Mouse (Mus musculus) embryonic facial prominence, embryonic 14.5 days (tissue): ENCODE measurements around the gene Echdc3. TPM values are rescaled to one million over a fixed set of nuclear protein-coding genes. Genes with fewer than 3 reads are reported as not detected.

Experiments
- ATAC-seq: fragments of 200-750 bp; cut with Nextera tagmentation; 2 replicates; pipeline ENCODE4 v1.8.0; 2017; ENCODE audit warnings: low read depth, moderate number of reproducible peaks, moderate TSS enrichment
- DNase-seq: peaks from one replicate; pipeline ENCODE4 v3.0.0-alpha.2; 2015; ENCODE audit warnings: low spot score
- H3K27ac ChIP-seq: fragments of 300-500 bp; sonication (generic); replicated peaks from 2 replicates; pipeline ENCODE4 v1.5.1; 2014; ENCODE audit warnings: low read depth, mild to moderate bottlenecking, low read length, moderate library complexity
- H3K27me3 ChIP-seq: fragments of 300-500 bp; sonication (generic); replicated peaks from 2 replicates; pipeline ENCODE4 v1.6.1; 2014; ENCODE audit warnings: low read length; ENCODE audit not compliant: control insufficient read depth, insufficient read depth
- H3K36me3 ChIP-seq: fragments of 300-500 bp; sonication (generic); 2 replicates; pipeline ENCODE4 v1.6.1; 2014; ENCODE audit warnings: low read length, mixed read lengths; ENCODE audit not compliant: control insufficient read depth, insufficient read depth
- H3K4me1 ChIP-seq: fragments of 300-500 bp; sonication (generic); 2 replicates; pipeline ENCODE4 v1.6.1; 2014; ENCODE audit warnings: antibody characterized with exemption, low read length; ENCODE audit not compliant: control insufficient read depth, insufficient read depth
- H3K4me2 ChIP-seq: fragments of 300-500 bp; sonication (generic); 2 replicates; pipeline ENCODE4 v1.6.1; 2014; ENCODE audit warnings: low read depth, mild to moderate bottlenecking, low read length, moderate library complexity, mixed read lengths
- H3K4me3 ChIP-seq: fragments of 300-500 bp; sonication (generic); 2 replicates; pipeline ENCODE4 v1.5.1; 2014; ENCODE audit warnings: low read depth, mild to moderate bottlenecking, low read length
- H3K9ac ChIP-seq: fragments of 300-500 bp; sonication (generic); 2 replicates; pipeline ENCODE4 v1.6.1; 2014; ENCODE audit warnings: low read depth, mild to moderate bottlenecking, low read length, moderate library complexity, mixed read lengths
- H3K9me3 ChIP-seq: fragments of 300-500 bp; sonication (generic); 2 replicates; pipeline ENCODE4 v1.6.1; 2016; ENCODE audit warnings: low read length; ENCODE audit not compliant: control insufficient read depth
- WGBS: fragments of 180-500 bp; shearing (Covaris S2); extraction: QIAGEN DNeasy Blood & Tissue Kit; methylation state at CpG from one replicate; pipeline ENCODE4 v1.1.7; 2014; 5-methylcytosine and 5-hydroxymethylcytosine counted together
- polyA plus RNA-seq: library from polyadenylated mRNA; unstranded; fragments of >200 nt; fragmentation: Nextera tagmentation; extraction: Ambion mirVana; gene quantifications from 2 replicates; pipeline ENCODE4 v1.2.1, GENCODE M21; 2014

Echdc3 gene
- polyA plus RNA-seq, 1 experiment from 2014 or later = 3.5 TPM

GRCm38 (mm10) chr2:6255402-6255988 lies 42.7 kb upstream of the Echdc3 start:
- H3K4me1 ChIP-seq = peaks cover 5% of the 10 kb centered on the region; the same call in 1 of the 2 replicates
- no peak overlapping the region for H3K4me3 ChIP-seq
- no peaks in the 10 kb centered on the region for H3K27me3 ChIP-seq
- H3K36me3 ChIP-seq = no peaks in the 10 kb centered on the region
- peak overlapping the region; percentile 67; the same call in 1 of the 2 replicates for H3K27ac ChIP-seq
- 81% methylated on average over 5 of the region's 5 CpGs for WGBS
- H3K9me3 ChIP-seq = 0 out of 2 replicates have a peak, but pooled peaks cover 8% of the 10 kb centered on the region
- H3K4me2 ChIP-seq = no peak overlapping the region
- H3K9ac ChIP-seq = no peak overlapping the region
- ATAC-seq (no peak), DNase-seq (no peak)

- Histone ChIP-seq H3K4me2 (no peak overlapping the region), H3K36me3 (no peaks in the 10 kb centered on the region), H3K9ac (no peak overlapping the region), H3K27me3 (no peaks in the 10 kb centered on the region), H3K27ac (no peak overlapping the region), H3K4me3 (no peak overlapping the region), H3K9me3 (0 out of 2 replicates have a peak, but pooled peaks cover 3% of the 10 kb centered on the region), H3K4me1 (peaks cover 5% of the 10 kb centered on the region; the same call in 1 of the 2 replicates)
- WGBS = 75% methylated on average over 3 of the region's 3 CpGs
- ATAC-seq (no peak), DNase-seq (peak; percentile 56)
Measured at GRCm38 (mm10) chr2:6252491-6252890, 39.7 kb upstream of the Echdc3 start.

- Histone ChIP-seq H3K9me3 (peaks cover 6% of the 10 kb centered on the region; the same call in 1 of the 2 replicates), H3K36me3 (no peaks in the 10 kb centered on the region), H3K9ac (no peak overlapping the region), H3K27me3 (no peaks in the 10 kb centered on the region), H3K27ac (no peak overlapping the region), H3K4me1 (peaks cover 2% of the 10 kb centered on the region; the same call in 1 of the 2 replicates), H3K4me3 (no peak overlapping the region), H3K4me2 (no peak overlapping the region)
- DNase-seq (no peak), ATAC-seq (no peak)
- WGBS = 67% methylated on average over 3 of the region's 3 CpGs
Measured at GRCm38 (mm10) chr2:6251076-6251496, 38.3 kb upstream of the Echdc3 start.

GRCm38 (mm10) chr2:6241446-6241845 lies 28.6 kb upstream of the Echdc3 start:
- no peaks in the 10 kb centered on the region for H3K4me1 ChIP-seq
- H3K27me3 ChIP-seq = no peaks in the 10 kb centered on the region
- H3K4me3 ChIP-seq = no peak overlapping the region
- H3K9me3 ChIP-seq = peaks cover 7% of the 10 kb centered on the region; the same call in 1 of the 2 replicates
- ATAC-seq (no peak), DNase-seq (no peak)
- 91% methylated on average over 5 of the region's 5 CpGs for WGBS
- H3K9ac ChIP-seq = no peak overlapping the region
- H3K27ac ChIP-seq = no peak overlapping the region
- H3K36me3 ChIP-seq = no peaks in the 10 kb centered on the region
- H3K4me2 ChIP-seq = no peak overlapping the region

GRCm38 (mm10) chr2:6240072-6240471 lies 27.2 kb upstream of the Echdc3 start:
- Histone ChIP-seq H3K4me1 (no peaks in the 10 kb centered on the region), H3K9me3 (no peaks in the 10 kb centered on the region), H3K27me3 (no peaks in the 10 kb centered on the region), H3K36me3 (no peaks in the 10 kb centered on the region), H3K9ac (no peak overlapping the region), H3K4me3 (no peak overlapping the region), H3K4me2 (no peak overlapping the region), H3K27ac (no peak overlapping the region)
- DNase-seq = no peak
- ATAC-seq = no peak
- 56% methylated on average over 1 of the region's 1 CpGs for WGBS

- WGBS = 40% methylated on average over 4 of the region's 4 CpGs
- Histone ChIP-seq H3K4me1 (no peaks in the 10 kb centered on the region), H3K4me2 (no peak overlapping the region), H3K4me3 (no peak overlapping the region), H3K9me3 (no peaks in the 10 kb centered on the region), H3K9ac (no peak overlapping the region), H3K27me3 (no peaks in the 10 kb centered on the region), H3K27ac (no peak overlapping the region), H3K36me3 (no peaks in the 10 kb centered on the region)
- ATAC-seq = no peak
- no peak for DNase-seq
Measured at GRCm38 (mm10) chr2:6239333-6239732, 26.5 kb upstream of the Echdc3 start.

GRCm38 (mm10) chr2:6238679-6239078 lies 25.8 kb upstream of the Echdc3 start:
- Histone ChIP-seq H3K27me3 (no peaks in the 10 kb centered on the region), H3K4me1 (no peaks in the 10 kb centered on the region), H3K27ac (no peak overlapping the region), H3K9me3 (no peaks in the 10 kb centered on the region), H3K4me2 (no peak overlapping the region), H3K4me3 (no peak overlapping the region), H3K36me3 (no peaks in the 10 kb centered on the region), H3K9ac (no peak overlapping the region)
- DNase-seq (no peak), ATAC-seq (no peak)
- WGBS = 45% methylated on average over 2 of the region's 2 CpGs

- DNase-seq (no peak), ATAC-seq (no peak)
- H3K4me3 ChIP-seq = no peak overlapping the region
- H3K9me3 ChIP-seq = no peaks in the 10 kb centered on the region
- no peaks in the 10 kb centered on the region for H3K27me3 ChIP-seq
- WGBS = 35% methylated on average over 4 of the region's 4 CpGs
- H3K27ac ChIP-seq = no peak overlapping the region
- no peak overlapping the region for H3K9ac ChIP-seq
- no peak overlapping the region for H3K4me2 ChIP-seq
- no peaks in the 10 kb centered on the region for H3K36me3 ChIP-seq
- no peaks in the 10 kb centered on the region for H3K4me1 ChIP-seq
Measured at GRCm38 (mm10) chr2:6238244-6238643, 25.4 kb upstream of the Echdc3 start.

GRCm38 (mm10) chr2:6233353-6233752 lies 20.5 kb upstream of the Echdc3 start:
- 67% methylated on average over 6 of the region's 6 CpGs for WGBS

More at GRCm38 (mm10) chr2:6233353-6233752, 20.5 kb upstream of the Echdc3 start:
- H3K4me2 ChIP-seq = no peak overlapping the region
- no peaks in the 10 kb centered on the region for H3K9me3 ChIP-seq
- no peaks in the 10 kb centered on the region for H3K27me3 ChIP-seq
- no peaks in the 10 kb centered on the region for H3K36me3 ChIP-seq
- DNase-seq (no peak), ATAC-seq (no peak; the same call in 1 of the 2 replicates)
- H3K4me3 ChIP-seq = no peak overlapping the region
- H3K9ac ChIP-seq = no peak overlapping the region
- H3K27ac ChIP-seq = no peak overlapping the region
- no peaks in the 10 kb centered on the region for H3K4me1 ChIP-seq
